Mouse (Mus musculus): ENCODE results near the gene Casq2.

Casq2 gene

DNA sequence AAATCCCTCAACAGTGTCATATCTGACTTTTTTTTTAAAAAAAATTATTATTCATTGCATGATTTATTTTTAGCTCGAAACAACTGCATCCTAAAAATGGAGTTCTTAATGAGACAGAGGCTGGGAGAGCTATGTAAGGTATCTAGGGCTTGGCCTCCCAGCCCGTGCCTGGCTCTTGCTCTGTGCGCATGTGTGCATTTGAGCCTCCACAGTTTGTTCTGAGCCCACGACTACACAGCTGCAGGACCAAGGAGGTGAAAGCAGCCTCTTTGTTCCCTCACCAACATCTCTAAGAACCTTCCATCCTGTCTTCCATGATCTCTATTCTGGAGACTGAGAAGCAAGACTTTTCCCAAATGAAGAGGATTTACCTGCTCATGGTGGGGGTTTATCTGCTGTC is at the start of gene Casq2:
Gene Casq2, plus strand, starts transcription at position 133 of the 400 bp plus-strand sequence.
- DNase-seq = no peak

GRCm38 (mm10) chr3:102037806-102038205 is 48.4 kb upstream of the Casq2 start:
- DNase-seq = no peak

- DNase-seq = no peak
Measured at GRCm38 (mm10) chr3:102038608-102039007, 47.6 kb upstream of the Casq2 start.

- DNase-seq = no peak
Measured at GRCm38 (mm10) chr3:102041632-102042031, 44.6 kb upstream of the Casq2 start.

DNA sequence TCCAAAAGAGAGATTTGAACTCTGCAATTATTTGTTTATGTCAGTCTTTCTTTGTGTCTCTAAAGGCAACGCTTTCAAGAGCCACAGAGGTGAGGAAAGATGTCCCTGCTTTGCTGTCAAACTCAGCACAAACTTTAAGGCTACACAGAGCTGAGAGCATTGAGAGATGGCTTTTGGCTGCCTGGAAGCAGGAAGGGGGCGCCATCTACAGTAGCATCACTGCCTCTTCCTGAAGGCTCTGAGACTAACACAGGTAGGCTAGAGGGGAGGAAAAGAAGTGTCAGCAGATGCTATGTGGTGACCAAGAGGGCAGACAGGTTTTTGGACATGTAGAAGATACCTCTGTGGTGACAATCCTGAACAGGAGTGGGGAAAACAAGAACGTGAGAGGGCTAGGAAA is 41.1 kb upstream of the Casq2 start:
- no peak for DNase-seq

- DNase-seq = no peak
Measured at GRCm38 (mm10) chr3:102047532-102047931, 38.7 kb upstream of the Casq2 start.

DNA sequence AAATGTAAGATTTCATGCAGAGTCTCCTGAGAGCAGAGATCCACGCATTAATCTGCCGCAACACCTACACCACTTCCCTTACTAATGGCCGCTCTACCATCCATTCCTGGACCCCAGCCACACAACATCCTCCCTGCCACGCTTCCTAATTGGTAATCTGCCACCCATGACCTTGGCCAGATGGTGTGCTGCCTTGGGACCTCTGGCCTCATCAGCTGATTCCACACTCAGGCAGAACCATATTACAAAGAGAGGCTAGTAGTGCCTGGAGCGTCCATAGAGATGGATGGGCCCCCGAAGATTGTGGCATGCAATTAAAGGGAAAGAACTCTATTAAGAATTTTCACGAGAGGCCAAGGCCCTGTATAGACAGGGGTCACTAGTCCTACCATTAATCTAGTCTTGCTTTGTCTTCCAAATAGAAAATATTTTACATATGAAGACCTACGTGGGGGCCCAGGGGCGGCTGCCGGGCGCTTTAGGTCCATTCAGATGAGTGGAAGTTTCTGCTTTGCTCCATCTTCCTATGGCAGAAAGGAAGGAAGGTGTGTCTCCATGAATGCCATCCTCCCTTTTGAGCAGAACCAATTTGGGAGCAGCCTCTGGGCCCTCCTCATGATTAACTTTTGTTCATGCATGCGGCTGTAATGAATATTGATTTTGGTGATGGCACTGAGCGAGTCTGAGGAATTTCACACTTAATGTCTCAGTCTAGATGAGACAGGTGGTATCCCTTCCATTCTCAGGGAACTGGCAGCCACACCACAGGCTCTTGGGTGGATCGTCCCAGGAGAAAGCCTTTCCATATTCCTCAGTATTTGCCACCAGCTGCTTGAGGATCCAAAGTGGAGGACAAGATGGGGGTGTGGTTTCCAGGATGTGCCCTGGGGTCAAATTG is 36.8 kb upstream of the Casq2 start:
- peak; percentile 57 for DNase-seq

DNA sequence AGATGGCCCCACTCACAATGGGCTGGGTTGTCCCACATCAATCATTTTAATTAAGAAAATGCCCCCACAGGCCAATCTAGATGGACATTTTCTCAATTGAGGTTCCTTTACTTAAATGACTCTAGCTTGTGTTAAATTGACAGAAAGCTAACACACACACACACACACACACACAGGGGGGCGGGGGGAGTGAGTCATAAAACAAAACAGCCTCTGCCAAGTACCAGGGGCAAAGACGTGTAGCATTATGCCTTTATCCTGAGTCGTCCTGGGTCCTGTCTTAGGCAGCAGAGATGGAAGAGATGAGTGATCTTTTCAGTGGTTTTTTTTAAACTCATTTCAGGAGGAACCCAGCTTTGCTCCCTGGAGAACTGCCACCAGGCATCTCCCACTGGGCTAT is 34.2 kb upstream of the Casq2 start:
- DNase-seq = no peak

DNA sequence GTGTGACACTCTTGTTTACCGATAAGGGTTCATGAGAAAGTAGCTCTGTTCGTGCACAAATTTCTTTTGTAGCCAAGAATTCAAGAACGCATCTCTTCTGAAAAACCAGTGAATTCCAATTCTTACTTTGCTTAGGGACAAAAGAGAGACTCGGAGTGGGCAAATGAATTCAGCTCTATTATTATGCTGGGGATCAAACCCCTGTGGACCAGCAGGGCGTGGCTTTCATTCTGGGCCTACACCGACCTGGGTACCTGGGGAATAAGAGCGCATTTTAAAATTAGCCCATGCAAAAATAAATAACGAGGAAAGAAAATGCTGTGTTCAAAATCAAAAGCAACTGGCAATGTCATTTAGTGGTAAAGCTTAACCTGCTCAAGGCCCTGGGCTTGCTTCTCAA is 32.9 kb upstream of the Casq2 start:
- DNase-seq = no peak

- peak; percentile 54 for DNase-seq
Measured at GRCm38 (mm10) chr3:102055878-102056277, 30.3 kb upstream of the Casq2 start.

DNA sequence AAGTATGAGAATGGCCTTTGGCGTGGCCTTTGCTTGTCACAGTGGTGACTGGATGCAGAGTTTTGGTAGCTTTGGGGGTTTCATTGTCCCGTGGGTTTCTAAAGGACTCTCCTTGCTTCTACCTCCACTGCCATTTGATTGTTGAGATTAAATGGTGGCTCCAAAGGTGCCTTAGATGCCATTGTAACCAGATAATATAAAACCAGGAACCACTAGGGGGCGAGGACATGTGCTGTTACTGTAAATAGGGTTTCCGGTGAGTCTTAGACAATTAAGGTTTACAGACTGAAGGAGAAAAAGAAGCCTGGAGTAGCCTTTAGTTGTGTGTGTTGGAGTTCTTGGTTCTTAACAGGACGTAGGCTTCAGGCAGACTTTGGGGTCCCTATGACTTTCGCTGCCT is 26.1 kb upstream of the Casq2 start:
- peak; percentile 25 for DNase-seq

DNA sequence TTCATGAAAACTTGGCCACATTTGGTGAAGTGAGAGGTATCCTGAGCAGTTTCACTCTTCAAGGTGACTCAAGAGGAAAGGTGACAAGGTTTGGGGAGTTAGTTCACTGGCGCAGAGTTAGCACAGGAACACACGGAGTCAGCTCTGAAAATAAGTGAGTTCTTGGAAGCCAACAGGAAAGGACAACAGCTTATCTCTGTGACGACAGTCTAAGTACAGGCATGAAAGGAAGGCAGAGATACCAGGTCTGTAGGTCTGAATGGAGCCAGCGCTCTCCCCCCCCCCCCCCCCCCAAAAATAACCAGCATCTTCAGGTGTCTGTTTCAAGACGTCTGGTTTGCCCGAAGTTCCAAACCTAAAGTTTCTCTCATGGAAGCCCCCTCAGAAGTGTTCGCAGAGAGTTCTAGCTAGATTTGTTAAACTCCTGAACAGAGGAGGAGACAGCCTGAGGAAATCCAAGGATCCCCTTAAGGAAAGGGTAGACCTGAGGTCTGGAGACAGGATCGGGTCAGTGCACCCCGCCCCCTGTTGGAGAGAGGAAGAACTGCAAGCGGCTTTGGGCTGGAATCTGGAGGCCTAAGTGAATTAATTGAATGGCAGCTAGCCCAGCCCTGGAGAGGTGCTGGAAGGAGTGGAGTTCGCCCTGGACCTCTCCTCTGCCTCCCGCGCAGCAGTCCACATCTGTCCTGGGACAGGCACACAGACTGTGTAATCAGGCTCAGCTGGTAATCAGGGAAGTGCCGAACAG is 24.1 kb upstream of the Casq2 start:
- DNase-seq = peak; percentile 74

DNA sequence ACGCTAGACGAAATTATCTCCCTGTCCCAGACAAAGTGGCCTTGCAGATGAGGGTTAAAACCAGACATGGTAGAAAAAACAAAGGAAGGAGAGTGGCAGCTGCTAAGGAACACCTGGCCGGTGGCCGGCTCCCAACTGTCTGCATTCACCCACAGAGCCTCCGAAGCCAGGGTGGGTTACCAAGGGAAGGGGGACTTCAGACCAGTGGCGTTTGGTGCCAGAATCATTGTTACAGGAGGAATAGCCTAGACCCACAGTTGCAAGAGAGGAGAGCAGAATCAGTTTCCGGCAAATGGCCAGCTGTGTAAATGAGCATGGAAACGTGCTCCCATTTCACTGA is 23.6 kb upstream of the Casq2 start:
- DNase-seq = no peak

DNA sequence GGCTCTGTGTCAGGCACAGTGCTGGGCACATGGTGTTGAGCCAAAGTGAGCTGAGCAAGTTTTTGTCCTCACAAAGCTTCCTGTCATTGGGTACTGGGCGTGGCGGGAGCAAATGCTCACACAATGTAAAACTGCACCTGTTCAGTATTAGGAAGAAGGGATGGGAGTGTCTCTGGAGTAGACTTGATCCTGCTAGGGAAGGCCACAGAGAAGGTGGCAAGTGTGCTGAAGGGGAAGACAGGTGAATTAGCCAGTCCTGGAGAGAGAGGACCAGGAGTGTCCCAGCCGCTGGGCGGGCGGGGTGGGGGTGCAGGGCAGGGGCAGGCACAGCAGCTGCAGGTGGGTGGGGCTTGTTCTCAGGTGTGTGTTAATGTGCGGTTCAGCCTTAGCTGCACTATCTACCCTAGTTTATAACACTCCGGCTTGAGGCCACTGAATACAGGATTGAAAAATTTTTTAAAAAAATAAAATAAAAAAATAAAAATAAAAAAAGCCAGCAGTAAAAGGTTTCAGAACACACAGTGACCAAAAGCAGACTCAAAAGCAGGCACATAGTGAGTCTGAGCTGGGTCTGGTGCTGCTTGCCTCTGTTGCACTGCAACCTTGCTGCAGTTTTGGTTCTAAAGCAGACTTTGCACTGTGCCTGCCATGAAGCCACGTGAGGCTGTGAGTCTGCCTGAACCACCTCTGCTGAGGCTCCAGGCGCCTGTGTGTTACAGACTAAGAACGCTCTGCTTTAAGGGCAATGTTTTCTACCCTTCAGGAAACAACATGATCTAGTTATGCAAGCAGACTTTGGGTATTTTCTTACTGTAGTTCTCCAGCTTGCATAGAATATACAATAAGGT is 22.7 kb upstream of the Casq2 start:
- no peak for DNase-seq

GRCm38 (mm10) chr3:102064566-102064965 is 21.6 kb upstream of the Casq2 start:
- DNase-seq = no peak

DNA sequence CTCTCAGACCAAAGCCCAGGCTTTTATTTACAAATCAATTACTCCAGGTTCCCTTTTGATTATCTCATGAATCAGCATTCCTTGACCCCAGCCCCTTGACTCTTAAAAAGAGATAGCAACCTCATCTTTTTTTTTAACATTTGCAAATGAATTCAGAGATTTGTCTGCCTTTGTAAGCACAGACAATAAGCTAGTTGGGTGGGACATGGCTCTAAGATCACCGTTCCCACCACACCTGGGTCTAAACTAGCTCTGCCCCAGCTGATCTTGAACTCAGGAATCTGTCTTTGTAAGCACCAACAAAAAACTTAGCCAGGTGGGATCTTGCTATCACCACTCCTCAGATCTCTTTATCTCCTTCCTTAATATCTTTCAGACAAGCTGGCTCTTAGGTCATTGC is 18.9 kb upstream of the Casq2 start:
- no peak for DNase-seq

- no peak for DNase-seq
Measured at GRCm38 (mm10) chr3:102067861-102068260, 18.4 kb upstream of the Casq2 start.

DNA sequence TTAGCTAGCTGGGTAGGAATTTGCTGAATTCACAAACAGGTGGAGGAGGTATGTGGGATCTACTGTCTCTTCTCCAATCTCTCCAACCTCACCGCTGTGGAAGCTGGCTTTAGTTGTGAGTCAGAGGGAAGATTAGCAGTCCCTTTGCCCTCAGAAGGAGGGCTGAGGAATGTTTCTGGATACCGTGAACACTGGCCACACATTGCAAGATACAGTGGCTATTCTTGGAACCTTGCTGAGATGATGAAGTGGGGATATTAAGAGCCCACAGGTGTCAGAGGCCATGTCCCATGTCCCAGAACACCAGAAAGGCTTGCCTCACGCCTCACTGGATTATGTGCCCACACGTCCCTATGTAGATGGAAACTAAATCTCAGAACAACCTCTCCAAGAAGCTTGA is 17.0 kb upstream of the Casq2 start:
- DNase-seq = no peak

DNA sequence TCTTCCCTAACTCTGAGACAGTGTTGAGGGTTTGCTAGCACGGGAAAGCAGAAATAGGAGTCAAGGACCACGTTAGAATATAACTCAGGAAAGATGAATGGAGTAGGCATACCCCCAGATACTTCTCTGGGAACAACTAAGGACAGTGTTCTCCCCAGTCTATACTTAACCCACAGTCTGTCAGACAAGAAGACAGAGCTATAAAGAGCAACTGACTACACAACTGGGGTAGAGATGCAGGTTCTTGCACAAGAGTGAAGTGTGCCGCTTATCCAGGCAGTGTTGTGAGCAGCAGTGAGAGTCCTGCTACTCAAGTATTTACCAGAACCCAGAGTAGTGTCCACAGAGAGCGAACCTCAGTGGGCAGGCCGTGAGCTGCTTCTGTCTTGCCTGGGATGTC is 16.5 kb upstream of the Casq2 start:
- DNase-seq = no peak

GRCm38 (mm10) chr3:102070360-102070759 is 15.9 kb upstream of the Casq2 start:
- DNase-seq = no peak

GRCm38 (mm10) chr3:102071016-102071415 is 15.2 kb upstream of the Casq2 start:
- DNase-seq = no peak

DNA sequence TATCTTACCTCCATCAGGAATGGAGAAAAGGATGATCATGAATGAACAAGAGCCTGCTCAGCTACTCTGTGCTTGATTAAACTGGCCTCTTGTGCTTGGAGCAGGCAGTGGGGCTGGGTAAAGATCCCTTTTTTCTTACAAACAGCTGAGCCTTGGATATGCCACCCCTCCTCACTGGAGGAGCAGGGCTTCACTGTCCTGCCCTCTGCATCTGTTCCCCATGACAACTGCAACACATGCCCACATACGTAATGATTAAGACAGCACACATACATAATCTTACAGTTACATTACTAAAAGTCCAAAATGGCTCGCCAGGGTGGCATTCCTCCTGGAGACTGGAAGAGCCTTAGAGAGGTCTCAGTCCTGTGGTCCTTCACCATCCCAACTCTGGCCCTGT is 6.8 kb upstream of the Casq2 start:
- no peak for DNase-seq

DNA sequence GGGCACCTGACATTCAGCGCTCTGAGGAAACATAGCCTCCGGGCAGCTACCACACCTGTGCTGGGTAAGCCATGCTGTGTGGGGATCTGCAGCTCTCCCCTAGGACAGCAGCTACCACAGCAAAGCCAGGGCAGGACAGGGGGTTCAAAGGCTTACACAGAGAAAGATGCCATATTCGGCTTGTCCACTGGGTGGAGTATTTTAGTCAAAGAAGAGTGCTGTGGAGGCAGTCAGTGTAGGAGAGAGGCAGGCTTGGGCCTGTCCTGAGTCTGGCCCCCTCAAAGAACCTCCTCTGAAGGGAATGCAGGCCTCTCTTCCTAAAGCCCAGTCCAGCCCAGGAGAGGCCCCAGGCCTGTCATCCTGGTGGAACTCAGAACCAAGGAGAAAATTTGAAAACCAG is 4.4 kb upstream of the Casq2 start:
- DNase-seq = peak; percentile 88
